ENCODE assay signal across 11 mouse cellular contexts in genomic region chr19:14481796-14482561, GRCm38 (mm10).
DNase-seq lines count a peak whose midpoint lies in the region; ATAC-seq and TF ChIP-seq lines count a peak whose summit lies in the region.
"Had no signal": no experiment of that assay in that cellular context is flagged by ENCODE, and none has a peak within 500 bp of the region (broad histone marks: within the 10 kb centered on the region; RNA-seq: fewer than 3 reads in every experiment).

No protein-coding gene starts in this region.

- no peaks in the 10 kb centered on the region for H3K79me2 ChIP-seq in heart, adult 2 months (replicated peaks; ENCODE audit: control insufficient read depth, insufficient read depth, low read length)

- no peak overlapping the region for H3K27ac ChIP-seq in kidney, embryonic 15.5 days
- no peak overlapping the region for H3K27ac ChIP-seq in hindbrain, embryonic 14.5 days
- H3K27ac ChIP-seq in neural tube, embryonic 12.5 days, result no peak overlapping the region
- no peak overlapping the region for H3K27ac ChIP-seq in heart, adult 2 months
- H3K27ac ChIP-seq: liver, embryonic 15.5 days had no signal

- 49% methylated on average over 5 of the region's 5 CpGs for WGBS in kidney, embryonic 15.5 days
- 34% methylated on average over 5 of the region's 5 CpGs for WGBS in hindbrain, embryonic 14.5 days
- 60% methylated on average over 5 of the region's 5 CpGs for WGBS in neural tube, embryonic 12.5 days
- WGBS in heart, adult 2 months, result 50% methylated on average over 5 of the region's 5 CpGs

- H3K36me3 ChIP-seq in kidney, embryonic 15.5 days, result no peaks in the 10 kb centered on the region
- no peaks in the 10 kb centered on the region for H3K36me3 ChIP-seq in hindbrain, embryonic 14.5 days (replicated peaks; ENCODE audit: control insufficient read depth, insufficient read depth)
- no peaks in the 10 kb centered on the region for H3K36me3 ChIP-seq in neural tube, embryonic 12.5 days
- no peaks in the 10 kb centered on the region for H3K36me3 ChIP-seq in heart, adult 2 months (ENCODE audit: control insufficient read depth, insufficient read depth, low read length)
- H3K36me3 ChIP-seq: liver, embryonic 15.5 days had no signal

- TF ChIP-seq EP300 in heart, adult 2 months (IDR thresholded peaks at IDR 0.05; ENCODE audit: insufficient read depth, low read depth, low read length), result no peak

- 0 out of 2 replicates have a peak, but pooled peaks have one; percentile 54 for ATAC-seq in kidney, embryonic 15.5 days (replicated peaks; ENCODE audit: low FRiP score)
- peak; percentile 62; the same call in 1 of the 2 replicates for ATAC-seq in hindbrain, embryonic 14.5 days (ENCODE audit: low FRiP score)
- ATAC-seq in neural tube, embryonic 12.5 days (ENCODE audit: low FRiP score, low read depth), result peak; percentile 71

- no peak overlapping the region for H3K9ac ChIP-seq in kidney, embryonic 15.5 days
- no peak overlapping the region for H3K9ac ChIP-seq in hindbrain, embryonic 14.5 days
- no peak overlapping the region for H3K9ac ChIP-seq in neural tube, embryonic 12.5 days
- H3K9ac ChIP-seq in heart, adult 2 months (ENCODE audit: low read depth, low read length), result no peak overlapping the region
- H3K9ac ChIP-seq: liver, embryonic 15.5 days had no signal

- TF ChIP-seq POLR2A in brain, embryonic 14.5 days (IDR thresholded peaks at IDR 0.05; ENCODE audit: borderline replicate concordance, extremely low read depth, insufficient read depth, insufficient read length, poor library complexity, severe bottlenecking), result no peak
- TF ChIP-seq POLR2A in heart, adult 2 months (IDR thresholded peaks at IDR 0.05; ENCODE audit: insufficient read depth, low read depth, low read length), result no peak

- H3K9me3 ChIP-seq in kidney, embryonic 15.5 days (replicated peaks), result no peaks in the 10 kb centered on the region
- H3K9me3 ChIP-seq in hindbrain, embryonic 14.5 days (ENCODE audit: control insufficient read depth, low read length), result no peaks in the 10 kb centered on the region
- no peaks in the 10 kb centered on the region for H3K9me3 ChIP-seq in neural tube, embryonic 12.5 days
- H3K9me3 ChIP-seq: liver, embryonic 15.5 days had no signal

- H3K4me3 ChIP-seq in kidney, embryonic 15.5 days (replicated peaks), result no peak overlapping the region
- H3K4me3 ChIP-seq in hindbrain, embryonic 14.5 days (replicated peaks; ENCODE audit: low read length), result no peak overlapping the region
- no peak overlapping the region for H3K4me3 ChIP-seq in neural tube, embryonic 12.5 days
- H3K4me3 ChIP-seq in heart, adult 2 months, result no peak overlapping the region
- H3K4me3 ChIP-seq: liver, embryonic 15.5 days had no signal

- H3K27me3 ChIP-seq in kidney, embryonic 15.5 days, result no peaks in the 10 kb centered on the region
- H3K27me3 ChIP-seq in hindbrain, embryonic 14.5 days (ENCODE audit: control insufficient read depth, insufficient read depth, low read length), result no peaks in the 10 kb centered on the region
- no peaks in the 10 kb centered on the region for H3K27me3 ChIP-seq in neural tube, embryonic 12.5 days (replicated peaks)
- no peaks in the 10 kb centered on the region for H3K27me3 ChIP-seq in heart, adult 2 months (ENCODE audit: control insufficient read depth, insufficient read depth, low read length)
- H3K27me3 ChIP-seq: liver, embryonic 15.5 days had no signal

- no peak for TF ChIP-seq CTCF in brain, embryonic 14.5 days (IDR thresholded peaks at IDR 0.05; ENCODE audit: borderline replicate concordance, extremely low read depth, insufficient read depth, insufficient read length)
- TF ChIP-seq CTCF in heart, adult 2 months (IDR thresholded peaks at IDR 0.05), result no peak

- H3K4me2 ChIP-seq in kidney, embryonic 15.5 days, result no peak overlapping the region
- no peak overlapping the region for H3K4me2 ChIP-seq in hindbrain, embryonic 14.5 days (replicated peaks)
- no peak overlapping the region for H3K4me2 ChIP-seq in neural tube, embryonic 12.5 days (replicated peaks)
- H3K4me2 ChIP-seq: liver, embryonic 15.5 days had no signal

- H3K4me1 ChIP-seq in kidney, embryonic 15.5 days, result peaks cover 24% of the 10 kb centered on the region
- H3K4me1 ChIP-seq in hindbrain, embryonic 14.5 days (replicated peaks; ENCODE audit: control insufficient read depth, insufficient read depth, low read length), result peaks cover 20% of the 10 kb centered on the region
- peaks cover 7% of the 10 kb centered on the region for H3K4me1 ChIP-seq in neural tube, embryonic 12.5 days
- no peaks in the 10 kb centered on the region for H3K4me1 ChIP-seq in heart, adult 2 months (ENCODE audit: control insufficient read depth, insufficient read depth, low read length)
- H3K4me1 ChIP-seq: liver, embryonic 15.5 days had no signal

- intact Hi-C loops in heart, adult 2 months (cut with DNase I), result no loop called here

- DNase-seq in kidney, postnatal 10 days, result no peak
- peak; percentile 80 for DNase-seq in brain, embryonic 14.5 days (ENCODE audit: low read depth)
- DNase-seq in hindbrain, embryonic 14.5 days (ENCODE audit: low spot score), result no peak
- DNase-seq in testis, postnatal 10 days (ENCODE audit: low spot score), result no peak
- no peak for DNase-seq in heart, adult 2 months
- no peak for DNase-seq in urinary bladder, adult 2 months (ENCODE audit: low spot score)
- DNase-seq: heart, adult 18-20 months; left cerebral cortex, postnatal 4 days had no signal
